Mouse (Mus musculus) cerebellum, adult 9-11 months (tissue): Measurements from ENCODE around the gene Olfr1497.
"Not testable (repeated sequence)": the region's sequence is repeated elsewhere in the genome, so short reads cannot be mapped to it uniquely, and the experiment has no call there.

Experiments
- DNase-seq: peaks from one replicate; pipeline ENCODE4 v3.0.0; 2022

Olfr1497 gene

GRCm38 (mm10) chr19:13798102-13798501 lies at the start of gene Olfr1497:
Gene Olfr1497 (minus strand): TSS chr19:13798202.
- no peak for DNase-seq

GRCm38 (mm10) chr19:13830388-13830787 lies 32.4 kb upstream of the Olfr1497 start, which contains the start of gene Olfr1500:
Gene Olfr1500 (minus strand): TSS chr19:13830488.
- DNase-seq: no peak

- no peak for DNase-seq
These were observed 30.4 kb upstream of the Olfr1497 start for GRCm38 (mm10) chr19:13828447-13828846.

- no peak for DNase-seq
These were observed 22.8 kb upstream of the Olfr1497 start for GRCm38 (mm10) chr19:13820847-13821246.

- DNase-seq: no peak
These were observed 21.3 kb upstream of the Olfr1497 start, which contains the start of gene Olfr1499 for GRCm38 (mm10) chr19:13819347-13819746. Gene Olfr1499 (minus strand): TSS chr19:13819447.

- no peak for DNase-seq
These were observed 20.8 kb upstream of the Olfr1497 start for GRCm38 (mm10) chr19:13818827-13819226.

GRCm38 (mm10) chr19:13812823-13813222 lies 14.8 kb upstream of the Olfr1497 start:
- no peak for DNase-seq

- not testable (repeated sequence) for DNase-seq
These were observed 7.5 kb upstream of the Olfr1497 start for GRCm38 (mm10) chr19:13805486-13805885.

GRCm38 (mm10) chr19:13777578-13777977 lies 20.4 kb downstream of the Olfr1497 start, which contains the start of gene Olfr1496:
Gene Olfr1496 (plus strand): TSS chr19:13777878.
- no peak for DNase-seq

GRCm38 (mm10) chr19:13768565-13769276 lies 29.3 kb downstream of the Olfr1497 start:
- peak; percentile 59 for DNase-seq

GRCm38 (mm10) chr19:13764306-13764705 lies 33.7 kb downstream of the Olfr1497 start, which contains the start of gene Olfr1495:
Gene Olfr1495 (plus strand): TSS chr19:13764606.
- no peak for DNase-seq

GRCm38 (mm10) chr19:13749366-13749765 lies 48.6 kb downstream of the Olfr1497 start:
- peak; percentile 60 for DNase-seq
